Mouse (Mus musculus): ENCODE measurements around the gene Snx8. TPM values are rescaled to one million over a fixed set of nuclear protein-coding genes. Genes with fewer than 3 reads are reported as not detected.

The Snx8 gene
- total and polyA plus RNA-seq, 3 experiments, result 19.7 to 30.7 TPM; not detected in 1

- no peak for TF ChIP-seq UBTF (IDR thresholded peaks at IDR 0.05; ENCODE audit: borderline replicate concordance, insufficient read depth, low read depth, low read length)
- no peak for TF ChIP-seq GABPA (IDR thresholded peaks at IDR 0.05; ENCODE audit: low read depth, low read length)
- TF ChIP-seq NELFE (IDR thresholded peaks at IDR 0.05; ENCODE audit: low read depth, low read length), result peak; percentile 96
- TF ChIP-seq HCFC1 (IDR thresholded peaks at IDR 0.05; ENCODE audit: low read depth, low read length), result peak; percentile 85
- peak; percentile 78 for TF ChIP-seq ELF1 (IDR thresholded peaks at IDR 0.05; ENCODE audit: low read depth, low read length)
- TF ChIP-seq TCF12 (IDR thresholded peaks at IDR 0.05; ENCODE audit: low read depth, low read length), result peak; percentile 75; the same call in 1 of the 2 replicates
- TF ChIP-seq ZC3H11A (IDR thresholded peaks at IDR 0.05; ENCODE audit: low read depth, low read length), result no peak
- peak; percentile 96 for TF ChIP-seq MXI1 (IDR thresholded peaks at IDR 0.05; ENCODE audit: low read depth, low read length)
- no peak for TF ChIP-seq MEF2A (IDR thresholded peaks at IDR 0.05; ENCODE audit: extremely low read depth, insufficient replicate concordance, low read depth, low read length, poor library complexity, severe bottlenecking)
- TF ChIP-seq MAZ (IDR thresholded peaks at IDR 0.05; ENCODE audit: low read depth, low read length), result no peak; the same call in 1 of the 2 replicates
- TF ChIP-seq E2F4 (IDR thresholded peaks at IDR 0.05; ENCODE audit: borderline replicate concordance, low read depth, low read length), result no peak
These were observed 67.9 kb downstream of the Snx8 start, which contains the start of the genes Mad1l1 and Nudt1 (continued) for GRCm38 (mm10) chr5:140321042-140321755.

GRCm38 (mm10) chr5:140316716-140317115, 72.3 kb downstream of the Snx8 start:
- Histone ChIP-seq H3K4me3 (ENCODE audit: control insufficient read depth in 1 of 2, insufficient read depth in 1 of 2, low read depth in 2 of 2, low read length in 2 of 2) (no peak overlapping the region), H3K9me3 (replicated peaks; ENCODE audit: insufficient read depth, low read length) (no peaks in the 10 kb centered on the region), H3K27me3 (ENCODE audit: control insufficient read depth in 1 of 2, insufficient read depth in 2 of 2, low read length in 2 of 2) (no peaks in the 10 kb centered on the region), H3K4me1 (ENCODE audit: control insufficient read depth in 1 of 2, insufficient read depth in 2 of 2, low read length in 2 of 2) (peaks cover 0 to 12% of the 10 kb centered on the region in 2 experiments; a peak in 2 of 4 replicates), H3K9ac (ENCODE audit: control insufficient read depth, low read depth, low read length, poor library complexity, severe bottlenecking) (no peak overlapping the region), H3K27ac (ENCODE audit: control insufficient read depth, low read depth, low read length) (no peak overlapping the region), H3K79me2 (ENCODE audit: control insufficient read depth, insufficient read depth, low read length, poor library complexity) (peaks cover 44% of the 10 kb centered on the region), H3K36me3 (ENCODE audit: control insufficient read depth in 1 of 2, insufficient read depth in 2 of 2, low read length in 2 of 2) (peaks cover 5 to 6% of the 10 kb centered on the region in 2 experiments)
- DNase-seq (ENCODE audit: low read depth, low spot score), result peak; percentile 54
- TF ChIP-seq SMC3 (IDR thresholded peaks at IDR 0.05; ENCODE audit: low read depth, low read length) (no peak), JUND (IDR thresholded peaks at IDR 0.05; ENCODE audit: low read depth, low read length) (no peak), HCFC1 (IDR thresholded peaks at IDR 0.05; ENCODE audit: low read depth, low read length) (no peak), E2F4 (IDR thresholded peaks at IDR 0.05; ENCODE audit: borderline replicate concordance, low read depth, low read length) (no peak)

GRCm38 (mm10) chr5:140307602-140308001, 81.5 kb downstream of the Snx8 start:
- H3K27ac ChIP-seq (ENCODE audit: control insufficient read depth, low read depth, low read length), result no peak overlapping the region
- H3K36me3 ChIP-seq (ENCODE audit: control insufficient read depth in 1 of 2, insufficient read depth in 2 of 2, low read length in 2 of 2), result peaks cover 0 to 14% of the 10 kb centered on the region in 2 experiments; a peak in 1 of 4 replicates
- H3K4me1 ChIP-seq (ENCODE audit: control insufficient read depth in 1 of 2, insufficient read depth in 2 of 2, low read length in 2 of 2), result no peaks in the 10 kb centered on the region
- H3K4me3 ChIP-seq (ENCODE audit: control insufficient read depth in 1 of 2, insufficient read depth in 1 of 2, low read depth in 2 of 2, low read length in 2 of 2), result no peak overlapping the region
- DNase-seq (ENCODE audit: low read depth, low spot score), result no peak
- TF ChIP-seq MEF2A (IDR thresholded peaks at IDR 0.05; ENCODE audit: extremely low read depth, insufficient replicate concordance, low read depth, low read length, poor library complexity, severe bottlenecking) (no peak), RCOR1 (IDR thresholded peaks at IDR 0.05; ENCODE audit: low read depth, low read length) (no peak), USF1 (IDR thresholded peaks at IDR 0.05; ENCODE audit: low read depth, low read length) (no peak), ZC3H11A (IDR thresholded peaks at IDR 0.05; ENCODE audit: low read depth, low read length) (no peak), SMC3 (IDR thresholded peaks at IDR 0.05; ENCODE audit: low read depth, low read length) (no peak), NELFE (IDR thresholded peaks at IDR 0.05; ENCODE audit: low read depth, low read length) (no peak), BHLHE40 (IDR thresholded peaks at IDR 0.05; ENCODE audit: borderline replicate concordance, low read depth, low read length) (no peak), ZMIZ1 (IDR thresholded peaks at IDR 0.05; ENCODE audit: low read depth, low read length) (no peak), POLR2A (IDR thresholded peaks at IDR 0.05; ENCODE audit: control insufficient read depth in 1 of 2, insufficient read depth in 1 of 2, low read depth in 1 of 2, low read length in 2 of 2, poor library complexity in 1 of 2) (no peak)
- H3K9me3 ChIP-seq (replicated peaks; ENCODE audit: insufficient read depth, low read length), result no peaks in the 10 kb centered on the region
- no peaks in the 10 kb centered on the region for H3K27me3 ChIP-seq (ENCODE audit: control insufficient read depth in 1 of 2, insufficient read depth in 2 of 2, low read length in 2 of 2)
- no peak overlapping the region for H3K9ac ChIP-seq (ENCODE audit: control insufficient read depth, low read depth, low read length, poor library complexity, severe bottlenecking)
- no peaks in the 10 kb centered on the region for H3K79me2 ChIP-seq (ENCODE audit: control insufficient read depth, insufficient read depth, low read length, poor library complexity)
